Mouse (Mus musculus): ENCODE measurements around the gene Dis3.
"Not testable (repeated sequence)": the region's sequence is repeated elsewhere in the genome, so short reads cannot be mapped to it uniquely, and the experiment has no call there.

The Dis3 gene

GRCm38 (mm10) chr14:99063091-99063490 is 36.5 kb downstream of the Dis3 start:
- DNase-seq (ENCODE audit: low spot score in 2 of 2) = no peak

GRCm38 (mm10) chr14:99060616-99061015 is 39.0 kb downstream of the Dis3 start:
- no peak for DNase-seq (ENCODE audit: low spot score in 2 of 2)

GRCm38 (mm10) chr14:99058959-99059586 is 40.5 kb downstream of the Dis3 start:
- no peak for DNase-seq (ENCODE audit: low spot score in 2 of 2)

- no peak for DNase-seq (ENCODE audit: low spot score in 2 of 2)
These were observed 52.8 kb downstream of the Dis3 start for GRCm38 (mm10) chr14:99046782-99047181.

- peak; percentile 82 to 92 for DNase-seq (ENCODE audit: low spot score in 2 of 2)
These were observed 53.4 kb downstream of the Dis3 start, which contains the start of the genes Mzt1 and Bora for GRCm38 (mm10) chr14:99046031-99046781. Gene Mzt1, minus strand, starts transcription at chr14:99046134. Gene Bora, plus strand, starts transcription at chr14:99046222.

GRCm38 (mm10) chr14:99045378-99046030 is 54.1 kb downstream of the Dis3 start:
- peak in 1 of 2 experiments; percentile 10 for DNase-seq (ENCODE audit: low spot score in 2 of 2)

- no peak for DNase-seq (ENCODE audit: low spot score in 2 of 2)
These were observed 54.9 kb downstream of the Dis3 start for GRCm38 (mm10) chr14:99044718-99045117.

- no peak for DNase-seq (ENCODE audit: low spot score in 2 of 2)
These were observed 55.5 kb downstream of the Dis3 start for GRCm38 (mm10) chr14:99044096-99044495.

GRCm38 (mm10) chr14:99043499-99043898 is 56.1 kb downstream of the Dis3 start:
- DNase-seq (ENCODE audit: low spot score in 2 of 2) = no peak

- no peak for DNase-seq (ENCODE audit: low spot score in 2 of 2)
These were observed 58.2 kb downstream of the Dis3 start for GRCm38 (mm10) chr14:99041416-99041815.

GRCm38 (mm10) chr14:99039308-99039707 is 60.3 kb downstream of the Dis3 start:
- not testable (repeated sequence) for DNase-seq (ENCODE audit: low spot score in 2 of 2)

GRCm38 (mm10) chr14:99037703-99038102 is 61.9 kb downstream of the Dis3 start:
- no peak for DNase-seq (ENCODE audit: low spot score in 2 of 2)

GRCm38 (mm10) chr14:99036039-99036438 is 63.5 kb downstream of the Dis3 start:
- no peak for DNase-seq (ENCODE audit: low spot score in 2 of 2)

GRCm38 (mm10) chr14:99034851-99035250 is 64.7 kb downstream of the Dis3 start:
- not testable (repeated sequence) for DNase-seq (ENCODE audit: low spot score in 2 of 2)

GRCm38 (mm10) chr14:99032596-99032995 is 67.0 kb downstream of the Dis3 start:
- no peak for DNase-seq (ENCODE audit: low spot score in 2 of 2)

GRCm38 (mm10) chr14:99031337-99031873 is 68.2 kb downstream of the Dis3 start:
- DNase-seq (ENCODE audit: low spot score in 2 of 2) = no peak

GRCm38 (mm10) chr14:99029987-99030386 is 69.6 kb downstream of the Dis3 start:
- no peak for DNase-seq (ENCODE audit: low spot score in 2 of 2)

Measured in urinary bladder, postnatal 36 days (tissue).